Mouse (Mus musculus) megakaryocyte-erythroid progenitor cell, adult 5-6 weeks (primary cell): Measurements from ENCODE around the gene Gm43951. TPM values are rescaled to one million over a fixed set of nuclear protein-coding genes. Genes with fewer than 3 reads are reported as not detected.

Experiments used
- total RNA-seq, 2 experiments: library from RNA; stranded (forward) in 1 of 2; stranded (reverse) in 1 of 2; fragments of 200-1000, 215-1000 nt in 1 of 2; fragments of >200 nt in 1 of 2; fragmentation: Nextera tagmentation in 1 of 2; gene quantifications; 2 replicates each; pipeline ENCODE4 v1.2.3; 2014 to 2017

The Gm43951 gene
- total RNA-seq, 2 experiments from 2014 or later = not detected

Other genes with a start within 250 kb of the Gm43951 start
- gene Aipl1, start 169.3 kb downstream of the Gm43951 start, total RNA-seq (2014; fragmentation: Nextera tagmentation) = not detected in 2 replicates
- gene Aipl1, start 169.3 kb downstream of the Gm43951 start, total RNA-seq (2017) = 0.08 and 0.61 TPM in 2 replicates
- 2.3 and 7.1 TPM in 2 replicates for gene Pimreg, start 164.8 kb downstream of the Gm43951 start, total RNA-seq (2014; fragmentation: Nextera tagmentation)
- gene Pimreg, start 164.8 kb downstream of the Gm43951 start, total RNA-seq (2017) = 3.1 and 3.6 TPM in 2 replicates
- gene Pitpnm3, start 71.1 kb downstream of the Gm43951 start, total RNA-seq (2014; fragmentation: Nextera tagmentation) = not detected in 2 replicates
- gene Pitpnm3, start 71.1 kb downstream of the Gm43951 start, total RNA-seq (2017) = not detected in 2 replicates
- 15.7 and 22.5 TPM in 2 replicates for gene 4933427D14Rik, start 619 bp upstream of the Gm43951 start, total RNA-seq (2014; fragmentation: Nextera tagmentation)
- 11.4 and 18.2 TPM in 2 replicates for gene 4933427D14Rik, start 619 bp upstream of the Gm43951 start, total RNA-seq (2017)
- 78.7 and 97.1 TPM in 2 replicates for gene Txndc17, start 707 bp upstream of the Gm43951 start, total RNA-seq (2014; fragmentation: Nextera tagmentation)
- 40.0 and 46.5 TPM in 2 replicates for gene Txndc17, start 707 bp upstream of the Gm43951 start, total RNA-seq (2017)
- 7.8 and 15.3 TPM in 2 replicates for gene Med31, start 8.8 kb upstream of the Gm43951 start, total RNA-seq (2014; fragmentation: Nextera tagmentation)
- gene Med31, start 8.8 kb upstream of the Gm43951 start, total RNA-seq (2017) = 8.9 and 18.9 TPM in 2 replicates
- gene Slc13a5, start 60.4 kb upstream of the Gm43951 start, total RNA-seq (2014; fragmentation: Nextera tagmentation) = not detected in 2 replicates
- not detected in 2 replicates for gene Slc13a5, start 60.4 kb upstream of the Gm43951 start, total RNA-seq (2017)
- gene Xaf1, start 94.8 kb upstream of the Gm43951 start, total RNA-seq (2014; fragmentation: Nextera tagmentation) = 11.1 and 27.1 TPM in 2 replicates
- gene Xaf1, start 94.8 kb upstream of the Gm43951 start, total RNA-seq (2017) = 10.1 and 11.1 TPM in 2 replicates
- gene Fbxo39, start 107.6 kb upstream of the Gm43951 start, total RNA-seq (2014; fragmentation: Nextera tagmentation) = not detected in 2 replicates
- gene Fbxo39, start 107.6 kb upstream of the Gm43951 start, total RNA-seq (2017) = not detected in 2 replicates
- gene Tekt1, start 155.6 kb upstream of the Gm43951 start, total RNA-seq (2014; fragmentation: Nextera tagmentation) = not detected in 2 replicates
- gene Tekt1, start 155.6 kb upstream of the Gm43951 start, total RNA-seq (2017) = not detected in 2 replicates
- gene Smtnl2, start 204.9 kb upstream of the Gm43951 start, total RNA-seq (2014; fragmentation: Nextera tagmentation) = 0.50 and 0.52 TPM in 2 replicates
- gene Smtnl2, start 204.9 kb upstream of the Gm43951 start, total RNA-seq (2017) = 0.11 TPM in 1 of 2 replicates, not detected in the other
- gene Ggt6, start 228.7 kb upstream of the Gm43951 start, total RNA-seq (2014; fragmentation: Nextera tagmentation) = not detected in 2 replicates
- gene Ggt6, start 228.7 kb upstream of the Gm43951 start, total RNA-seq (2017) = not detected in 2 replicates
- gene Mybbp1a, start 234.5 kb upstream of the Gm43951 start, total RNA-seq (2014; fragmentation: Nextera tagmentation) = 215 and 248 TPM in 2 replicates
- gene Mybbp1a, start 234.5 kb upstream of the Gm43951 start, total RNA-seq (2017) = 185 and 248 TPM in 2 replicates